Mouse (Mus musculus): ENCODE results near the gene Setd5. TPM values are rescaled to one million over a fixed set of nuclear protein-coding genes. Genes with fewer than 3 reads are reported as not detected.

Gene Setd5
- total and polyA plus RNA-seq, 2 experiments from 2014 or later, result 50.0 to 94.4 TPM

GRCm38 (mm10) chr6:113178286-113179194, 101.4 kb downstream of the Setd5 start:
- Histone ChIP-seq H3K9me3 (ENCODE audit: low read length) (no peaks in the 10 kb centered on the region), H3K36me3 (ENCODE audit: insufficient read depth, low read length) (no peaks in the 10 kb centered on the region; the same call in 1 of the 2 replicates), H3K27ac (peak overlapping the region; percentile 22; the same call in 1 of the 2 replicates), H3K4me2 (ENCODE audit: low read depth, low read length) (peak overlapping the region; percentile 47), H3K27me3 (ENCODE audit: insufficient read depth, low read length) (no peaks in the 10 kb centered on the region), H3K9ac (replicated peaks; ENCODE audit: low read length) (0 out of 2 replicates have a peak overlapping the region, but pooled peaks have one; percentile 9), H3K4me3 (ENCODE audit: low read length) (no peak overlapping the region), H3K4me1 (ENCODE audit: insufficient read depth, low read length) (peaks cover 11% of the 10 kb centered on the region)
- ATAC-seq, result peak; percentile 85
- no peak for TF ChIP-seq CTCF (IDR thresholded peaks at IDR 0.05; ENCODE audit: low read depth)
- DNase-seq (ENCODE audit: low spot score), result peak; percentile 73
- WGBS, result 18% methylated on average over 13 of the region's 14 CpGs

GRCm38 (mm10) chr6:113179195-113179733, 102.1 kb downstream of the Setd5 start:
- DNase-seq (ENCODE audit: low spot score) (no peak), ATAC-seq (peak; percentile 42; the same call in 1 of the 2 replicates)
- no peaks in the 10 kb centered on the region for H3K27me3 ChIP-seq (ENCODE audit: insufficient read depth, low read length)
- no peaks in the 10 kb centered on the region for H3K9me3 ChIP-seq (ENCODE audit: low read length)
- 25% methylated on average over 4 of the region's 4 CpGs for WGBS
- peak overlapping the region; percentile 47 for H3K4me2 ChIP-seq (ENCODE audit: low read depth, low read length)
- no peaks in the 10 kb centered on the region; the same call in 1 of the 2 replicates for H3K36me3 ChIP-seq (ENCODE audit: insufficient read depth, low read length)
- H3K27ac ChIP-seq, result peak overlapping the region; percentile 22; the same call in 1 of the 2 replicates
- no peak for TF ChIP-seq CTCF (IDR thresholded peaks at IDR 0.05; ENCODE audit: low read depth)
- H3K9ac ChIP-seq (replicated peaks; ENCODE audit: low read length), result no peak overlapping the region
- H3K4me3 ChIP-seq (ENCODE audit: low read length), result no peak overlapping the region
- peaks cover 11% of the 10 kb centered on the region for H3K4me1 ChIP-seq (ENCODE audit: insufficient read depth, low read length)

GRCm38 (mm10) chr6:113184163-113184562, 107.0 kb downstream of the Setd5 start:
- 67% methylated on average over 9 of the region's 9 CpGs for WGBS
- H3K4me1 ChIP-seq (ENCODE audit: insufficient read depth, low read length), result 0 out of 2 replicates have a peak, but pooled peaks cover 4% of the 10 kb centered on the region
- no peaks in the 10 kb centered on the region for H3K27me3 ChIP-seq (ENCODE audit: insufficient read depth, low read length)
- DNase-seq (ENCODE audit: low spot score) (no peak), ATAC-seq (no peak)
- H3K27ac ChIP-seq, result no peak overlapping the region
- no peak overlapping the region for H3K4me3 ChIP-seq (ENCODE audit: low read length)
- no peak overlapping the region for H3K9ac ChIP-seq (replicated peaks; ENCODE audit: low read length)
- peaks cover 8% of the 10 kb centered on the region; the same call in 1 of the 2 replicates for H3K36me3 ChIP-seq (ENCODE audit: insufficient read depth, low read length)
- H3K4me2 ChIP-seq (ENCODE audit: low read depth, low read length), result no peak overlapping the region
- H3K9me3 ChIP-seq (ENCODE audit: low read length), result no peaks in the 10 kb centered on the region
- no peak for TF ChIP-seq CTCF (IDR thresholded peaks at IDR 0.05; ENCODE audit: low read depth)

GRCm38 (mm10) chr6:113184866-113185525, 107.8 kb downstream of the Setd5 start:
- no peak for ATAC-seq

GRCm38 (mm10) chr6:113193765-113194460, 116.7 kb downstream of the Setd5 start:
- H3K4me1 ChIP-seq (ENCODE audit: insufficient read depth, low read length), result peaks cover 18% of the 10 kb centered on the region
- H3K4me2 ChIP-seq (ENCODE audit: low read depth, low read length), result peak overlapping the region; percentile 88
- DNase-seq (ENCODE audit: low spot score) (peak; percentile 63), ATAC-seq (peak; percentile 71)
- 3% methylated on average over 46 of the region's 46 CpGs for WGBS
- H3K9me3 ChIP-seq (ENCODE audit: low read length), result no peaks in the 10 kb centered on the region
- H3K27me3 ChIP-seq (ENCODE audit: insufficient read depth, low read length), result no peaks in the 10 kb centered on the region
- no peaks in the 10 kb centered on the region for H3K36me3 ChIP-seq (ENCODE audit: insufficient read depth, low read length)
- TF ChIP-seq CTCF (IDR thresholded peaks at IDR 0.05; ENCODE audit: low read depth), result no peak
- H3K27ac ChIP-seq, result peak overlapping the region; percentile 86; the same call in 1 of the 2 replicates
- peak overlapping the region; percentile 83 for H3K9ac ChIP-seq (replicated peaks; ENCODE audit: low read length)
- H3K4me3 ChIP-seq (ENCODE audit: low read length), result peak overlapping the region; percentile 69

More at GRCm38 (mm10) chr6:113184866-113185525, 107.8 kb downstream of the Setd5 start:
- Histone ChIP-seq H3K9me3 (ENCODE audit: low read length) (no peaks in the 10 kb centered on the region), H3K4me2 (ENCODE audit: low read depth, low read length) (no peak overlapping the region), H3K9ac (replicated peaks; ENCODE audit: low read length) (no peak overlapping the region), H3K27ac (no peak overlapping the region), H3K27me3 (ENCODE audit: insufficient read depth, low read length) (no peaks in the 10 kb centered on the region), H3K36me3 (ENCODE audit: insufficient read depth, low read length) (peaks cover 8% of the 10 kb centered on the region; the same call in 1 of the 2 replicates), H3K4me3 (ENCODE audit: low read length) (no peak overlapping the region), H3K4me1 (ENCODE audit: insufficient read depth, low read length) (no peaks in the 10 kb centered on the region)
- TF ChIP-seq CTCF (IDR thresholded peaks at IDR 0.05; ENCODE audit: low read depth), result no peak
- DNase-seq (ENCODE audit: low spot score), result no peak
- 86% methylated on average over 21 of the region's 21 CpGs for WGBS

GRCm38 (mm10) chr6:113194517-113194840, 117.3 kb downstream of the Setd5 start:
- H3K36me3 ChIP-seq (ENCODE audit: insufficient read depth, low read length), result no peaks in the 10 kb centered on the region
- H3K4me2 ChIP-seq (ENCODE audit: low read depth, low read length), result peak overlapping the region; percentile 88
- H3K4me3 ChIP-seq (ENCODE audit: low read length), result peak overlapping the region; percentile 69
- no peaks in the 10 kb centered on the region for H3K9me3 ChIP-seq (ENCODE audit: low read length)
- DNase-seq (ENCODE audit: low spot score) (no peak), ATAC-seq (no peak)
- H3K27ac ChIP-seq, result peak overlapping the region; percentile 86
- TF ChIP-seq CTCF (IDR thresholded peaks at IDR 0.05; ENCODE audit: low read depth), result no peak
- H3K9ac ChIP-seq (replicated peaks; ENCODE audit: low read length), result peak overlapping the region; percentile 83
- no peaks in the 10 kb centered on the region for H3K27me3 ChIP-seq (ENCODE audit: insufficient read depth, low read length)
- H3K4me1 ChIP-seq (ENCODE audit: insufficient read depth, low read length), result peaks cover 18% of the 10 kb centered on the region
- WGBS, result 2% methylated on average over 5 of the region's 5 CpGs
